Mouse (Mus musculus) liver (tissue): Measurements from ENCODE around the gene Ptpn11.

Experiments
- DNase-seq: peaks from one replicate; pipeline ENCODE4 v3.0.0-alpha.2; 2020; ENCODE audit warnings: mixed read lengths

The Ptpn11 gene

DNA sequence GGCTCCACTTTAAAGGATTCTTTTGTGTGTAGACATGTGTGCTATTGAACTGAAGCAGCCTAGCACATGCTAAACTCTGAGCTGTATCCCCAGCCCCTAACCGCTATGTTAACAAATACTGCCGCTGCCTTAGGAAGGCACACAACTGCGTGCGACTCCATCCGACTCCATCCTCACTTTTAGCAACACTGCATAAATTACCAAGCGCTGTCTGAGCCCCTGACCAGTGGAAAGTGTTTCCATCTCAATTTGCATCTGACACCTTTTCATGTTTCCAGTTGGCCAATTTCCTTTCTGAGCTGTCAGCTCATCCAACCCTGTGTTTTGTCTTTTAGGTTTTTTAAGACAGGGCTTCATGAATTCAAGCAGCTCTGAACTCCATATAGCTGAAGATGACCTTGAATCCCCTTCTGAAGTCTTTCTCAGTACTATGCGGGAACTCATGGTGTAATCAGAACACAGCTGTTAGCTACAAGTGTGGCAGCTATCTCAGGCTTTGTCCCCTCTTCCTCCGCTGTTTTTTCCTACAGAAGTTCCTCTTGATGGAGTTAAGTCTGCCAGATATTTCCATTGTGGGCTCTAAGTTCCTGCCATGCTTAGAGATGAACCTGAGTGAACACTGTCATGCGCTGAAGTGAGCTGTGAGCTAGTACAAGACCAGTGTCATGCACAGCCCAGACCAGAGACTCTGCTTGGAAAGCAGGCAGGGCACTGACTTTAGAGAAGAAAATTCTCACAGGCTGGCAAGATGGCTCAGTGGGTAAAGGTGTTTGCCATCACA is 11.9 kb downstream of the Ptpn11 start:
- DNase-seq, result no peak

GRCm38 (mm10) chr5:121172835-121173234 is 18.4 kb downstream of the Ptpn11 start:
- no peak for DNase-seq

- no peak for DNase-seq
These were observed 21.6 kb downstream of the Ptpn11 start for GRCm38 (mm10) chr5:121169588-121169987.

DNA sequence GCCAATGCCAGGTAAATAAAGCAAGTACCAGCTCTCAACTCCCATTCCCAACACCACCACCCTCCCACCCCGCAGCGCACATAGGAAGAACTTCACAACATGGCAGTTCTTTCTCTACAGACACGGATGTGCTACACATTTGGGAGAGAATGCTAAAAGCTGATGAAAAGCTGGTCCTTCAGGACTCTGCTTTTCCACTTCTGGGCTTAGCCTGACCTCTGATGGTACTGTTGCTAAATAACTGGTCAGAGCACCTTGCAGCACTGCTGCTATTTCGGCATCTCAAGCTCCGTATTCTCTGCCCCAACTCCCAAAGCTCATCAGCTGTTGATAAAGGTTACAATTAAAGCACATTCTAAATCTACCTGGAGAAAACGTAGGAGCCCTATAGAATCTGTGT is 24.3 kb downstream of the Ptpn11 start:
- DNase-seq, result no peak

- DNase-seq, result no peak
These were observed 28.3 kb downstream of the Ptpn11 start for GRCm38 (mm10) chr5:121162923-121163322.

GRCm38 (mm10) chr5:121162285-121162684 is 28.9 kb downstream of the Ptpn11 start:
- DNase-seq, result no peak

DNA sequence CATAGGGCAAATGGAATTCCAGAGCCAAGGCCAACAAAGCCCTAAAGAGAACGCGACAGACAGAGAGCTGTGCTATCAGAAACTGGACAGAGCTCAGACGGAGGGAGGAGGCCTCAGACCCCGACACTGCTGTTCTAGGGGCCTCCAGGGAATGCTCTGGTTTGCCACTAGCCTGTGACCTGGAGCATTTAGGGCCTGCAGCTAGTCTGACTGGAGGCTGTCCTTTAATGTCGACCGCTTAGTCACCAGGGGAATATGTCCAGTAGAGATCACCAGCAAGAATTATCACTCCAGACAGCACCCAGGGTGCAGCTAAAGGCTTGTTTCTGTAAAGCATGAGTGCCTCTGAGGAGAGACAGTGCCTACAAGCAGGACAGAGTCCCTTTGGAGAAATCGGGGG is 32.2 kb downstream of the Ptpn11 start:
- no peak for DNase-seq

GRCm38 (mm10) chr5:121157489-121157888 is 33.7 kb downstream of the Ptpn11 start:
- no peak for DNase-seq

- DNase-seq, result no peak
These were observed 34.2 kb downstream of the Ptpn11 start for GRCm38 (mm10) chr5:121157017-121157416.

DNA sequence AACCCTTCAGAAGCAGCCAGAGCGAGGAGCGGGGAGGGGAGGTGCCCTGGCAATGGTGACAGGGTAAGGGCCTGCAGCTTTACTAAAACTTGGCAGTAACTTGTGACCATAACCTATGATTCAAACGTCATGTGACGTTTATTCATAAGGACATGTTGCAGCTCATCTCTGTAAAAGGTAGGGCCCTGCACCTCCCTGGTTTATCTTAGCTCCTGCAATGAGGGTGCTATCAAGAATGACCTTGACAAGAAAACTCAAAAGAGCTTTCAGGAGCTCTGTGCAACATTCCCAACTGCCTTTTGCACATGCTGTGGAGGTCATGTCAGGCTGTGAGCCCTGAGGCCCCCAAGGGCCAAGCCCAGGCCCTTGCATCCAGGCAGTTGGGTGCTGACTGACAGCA is 35.1 kb downstream of the Ptpn11 start:
- no peak for DNase-seq

DNA sequence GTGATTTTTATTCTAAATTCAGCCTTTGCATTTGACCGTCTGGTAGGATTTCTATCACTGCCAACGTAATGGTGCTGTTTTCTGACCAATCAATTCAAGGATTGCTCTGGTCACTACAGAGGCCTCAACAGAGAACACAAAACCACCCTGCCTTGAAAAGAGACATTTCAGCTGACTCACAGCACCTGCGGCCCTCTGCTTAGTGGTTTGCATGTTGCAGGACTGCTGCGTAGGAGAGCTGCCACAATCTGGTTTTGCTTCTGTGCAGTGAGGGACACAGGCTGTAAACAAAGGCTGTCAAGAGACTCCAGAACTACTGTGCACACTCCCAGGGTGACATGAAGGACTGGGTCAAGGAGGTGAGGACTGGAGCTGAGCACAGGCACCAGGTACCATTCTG is 40.5 kb downstream of the Ptpn11 start:
- no peak for DNase-seq

GRCm38 (mm10) chr5:121149246-121149645 is 42.0 kb downstream of the Ptpn11 start:
- no peak for DNase-seq

DNA sequence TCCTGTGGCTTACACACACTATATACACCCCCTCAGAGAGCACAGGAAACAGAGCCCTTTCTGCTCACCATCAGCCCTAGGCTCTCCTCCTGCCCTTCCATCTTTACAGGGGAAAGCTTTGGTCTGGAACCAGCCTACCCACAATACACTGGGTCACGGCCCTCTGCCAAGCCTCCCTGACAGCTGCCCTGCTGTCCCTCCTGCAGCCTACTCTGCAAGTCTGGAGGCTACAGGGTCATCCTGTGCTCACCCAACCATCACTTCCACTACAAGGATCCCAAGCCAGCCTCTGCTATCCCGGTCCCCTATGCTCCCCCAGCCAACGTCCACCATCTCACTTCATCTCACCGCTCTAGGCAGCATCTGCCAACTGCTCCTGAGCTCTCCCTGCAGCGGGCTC is 44.9 kb downstream of the Ptpn11 start:
- no peak for DNase-seq

- no peak for DNase-seq
These were observed 45.6 kb downstream of the Ptpn11 start for GRCm38 (mm10) chr5:121145609-121146008.

GRCm38 (mm10) chr5:121144441-121145238 is 46.6 kb downstream of the Ptpn11 start:
- DNase-seq, result no peak

DNA sequence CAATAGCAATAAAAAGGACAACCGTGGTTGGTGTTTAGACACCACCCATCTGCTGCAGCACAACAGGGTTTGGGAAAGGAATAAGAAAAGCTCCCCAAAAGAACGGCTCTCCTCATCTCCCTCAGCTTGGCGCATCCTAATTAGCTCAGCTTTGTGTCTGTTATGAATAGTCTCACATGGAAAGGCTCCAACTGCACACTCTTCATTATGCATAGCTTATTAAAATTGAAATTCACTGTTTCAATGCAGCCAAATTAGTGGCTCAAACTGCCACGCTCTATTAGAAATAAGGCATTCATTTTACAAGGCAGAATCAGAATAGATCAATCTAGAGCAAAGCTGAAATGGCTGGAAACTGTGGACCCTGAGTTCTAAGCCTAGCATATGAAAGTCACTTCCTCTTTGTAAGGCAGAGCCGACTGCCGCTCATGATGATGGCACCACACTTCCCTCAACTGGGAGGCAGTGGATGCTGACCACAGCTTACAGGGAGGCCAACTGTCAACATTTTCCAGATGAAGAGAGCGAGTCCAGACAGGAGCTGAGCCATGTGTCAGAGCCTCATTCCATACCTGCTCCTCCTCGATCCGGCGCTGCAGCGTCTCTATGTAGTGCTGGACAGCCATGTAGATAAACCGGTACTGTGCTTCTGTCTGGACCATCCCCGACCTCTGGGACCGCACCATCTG is 48.6 kb downstream of the Ptpn11 start:
- DNase-seq, result no peak

GRCm38 (mm10) chr5:121140276-121140675 is 50.9 kb downstream of the Ptpn11 start:
- no peak for DNase-seq

GRCm38 (mm10) chr5:121137125-121137524 is 54.1 kb downstream of the Ptpn11 start:
- DNase-seq, result no peak

- no peak for DNase-seq
These were observed 59.4 kb downstream of the Ptpn11 start for GRCm38 (mm10) chr5:121131801-121132200.

GRCm38 (mm10) chr5:121129254-121129653 is 61.9 kb downstream of the Ptpn11 start:
- no peak for DNase-seq

DNA sequence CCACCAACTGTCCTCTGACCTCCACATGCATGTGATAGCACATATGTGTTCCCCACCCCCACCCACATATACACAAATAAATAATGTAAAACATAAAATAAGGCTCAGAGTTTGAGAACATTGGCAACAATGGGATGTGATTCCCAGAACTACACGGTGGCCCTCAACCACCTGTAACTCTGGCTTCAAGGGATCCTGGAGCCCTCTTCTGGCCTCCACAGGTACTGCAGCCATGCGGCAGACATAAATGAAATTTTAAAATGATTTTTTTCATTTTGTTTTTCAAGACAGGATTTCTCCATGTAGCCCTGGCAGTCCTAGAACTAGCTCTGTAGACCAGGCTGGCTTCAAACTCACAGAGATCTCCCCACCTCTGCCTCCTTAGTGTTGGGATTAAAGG is 65.1 kb downstream of the Ptpn11 start:
- DNase-seq, result no peak

DNA sequence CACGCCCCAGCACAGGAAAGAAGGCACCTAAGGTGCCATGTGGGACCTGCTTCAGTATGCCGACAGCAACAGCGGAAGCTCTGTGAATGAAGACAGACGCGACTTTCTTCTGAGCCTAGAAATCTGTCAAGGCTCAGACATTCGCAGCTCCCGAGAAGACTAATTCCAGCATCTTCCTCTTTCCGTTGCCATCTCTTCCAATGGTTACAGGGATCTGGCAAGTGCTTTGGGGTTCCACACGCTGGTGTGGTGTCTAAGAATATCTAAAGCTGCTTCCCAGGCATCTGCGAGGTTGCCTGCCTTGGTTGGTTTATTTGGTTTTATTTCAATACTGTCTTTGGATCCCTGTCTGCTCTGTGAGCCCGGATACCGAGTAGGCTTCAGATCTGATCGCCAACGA is 65.6 kb downstream of the Ptpn11 start:
- no peak for DNase-seq
